ENCODE assay signal across 18 mouse cellular contexts in the genomic region with DNA sequence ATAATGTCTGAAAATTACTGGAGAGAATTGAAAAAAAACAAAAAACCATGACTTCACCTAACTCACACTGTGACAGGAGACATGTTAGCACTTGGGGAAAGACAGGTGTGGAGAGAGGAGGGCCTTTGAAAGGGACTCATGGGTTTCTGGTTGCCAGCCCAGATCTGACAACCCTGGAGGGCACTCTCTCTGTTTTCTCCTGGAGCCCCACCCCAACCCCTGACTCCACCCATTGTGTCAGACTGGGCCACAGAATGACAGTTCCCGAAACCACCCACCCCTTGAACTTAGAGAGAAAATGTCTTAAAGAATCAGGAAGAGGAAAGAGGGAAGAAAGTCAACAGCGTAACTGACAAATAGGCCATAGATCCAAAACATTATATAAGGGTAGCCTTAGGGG.
DNase-seq lines count a peak whose midpoint lies in the region; ATAC-seq and TF ChIP-seq lines count a peak whose summit lies in the region.
"Had no signal": no experiment of that assay in that cellular context is flagged by ENCODE, and none has a peak within 500 bp of the region (broad histone marks: within the 10 kb centered on the region; RNA-seq: fewer than 3 reads in every experiment).

No protein-coding gene starts in this region.

- H3K4me3 ChIP-seq in layer of hippocampus, adult 2 months: no peak overlapping the region
- no peak overlapping the region for H3K4me3 ChIP-seq in midbrain, embryonic 13.5 days (replicated peaks)
- H3K4me3 ChIP-seq: heart, embryonic 10.5 days; limb, embryonic 13.5 days; stomach, embryonic 15.5 days had no signal

- H3K4me2 ChIP-seq in midbrain, embryonic 13.5 days (replicated peaks): no peak overlapping the region
- H3K4me2 ChIP-seq: limb, embryonic 13.5 days; stomach, embryonic 15.5 days had no signal

- H3K27ac ChIP-seq in layer of hippocampus, adult 2 months: no peak overlapping the region
- H3K27ac ChIP-seq in midbrain, embryonic 13.5 days: no peak overlapping the region
- H3K27ac ChIP-seq: heart, embryonic 10.5 days; stomach, embryonic 15.5 days had no signal

- WGBS in midbrain, embryonic 13.5 days: 95% methylated on average over 2 of the region's 2 CpGs

- H3K27me3 ChIP-seq in midbrain, embryonic 13.5 days: no peaks in the 10 kb centered on the region
- H3K27me3 ChIP-seq: limb, embryonic 13.5 days; stomach, embryonic 15.5 days had no signal

- TF ChIP-seq CTCF in layer of hippocampus, adult 2 months (conservative IDR thresholded peaks at IDR 0.05): no peak

- no peaks in the 10 kb centered on the region for H3K9me3 ChIP-seq in midbrain, embryonic 13.5 days
- H3K9me3 ChIP-seq: heart, embryonic 10.5 days; limb, embryonic 13.5 days; stomach, embryonic 15.5 days had no signal

- peak; percentile 20 to 48 for DNase-seq in spleen, postnatal 36 days (ENCODE audit: low spot score in 2 of 2)
- no peak for DNase-seq in spleen, adult 18-20 months
- peak; percentile 47 for DNase-seq in c-Kit-positive CD71-negative TER-119-negative erythroid progenitor cells, embryonic 14.5 days (ENCODE audit: low read depth)
- DNase-seq in layer of hippocampus, adult 2 months (ENCODE audit: low spot score in 2 of 2): no peak
- no peak for DNase-seq in embryo, embryonic 10 days (ENCODE audit: low spot score)
- DNase-seq: cerebellum, adult 18-20 months; gastrocnemius, postnatal 10 days; heart, postnatal 4 days; kidney, adult 9 months; lung, postnatal 10 days had no signal

- peaks cover 9% of the 10 kb centered on the region for H3K4me1 ChIP-seq in midbrain, embryonic 13.5 days (replicated peaks)
- H3K4me1 ChIP-seq: stomach, embryonic 15.5 days had no signal

- no peak overlapping the region for H3K9ac ChIP-seq in midbrain, embryonic 13.5 days (replicated peaks)
- H3K9ac ChIP-seq: limb, embryonic 13.5 days; stomach, embryonic 15.5 days had no signal

- ATAC-seq in hematopoietic stem cell, adult 5-6 weeks (replicated peaks in 1 of 2; ENCODE audit: insufficient read depth in 1 of 2, low FRiP score in 2 of 2, low TSS enrichment in 1 of 2, low read depth in 1 of 2, poor library complexity in 2 of 2, severe bottlenecking in 2 of 2): peak; percentile 90 to 92
- ATAC-seq in megakaryocyte-erythroid progenitor cell, adult 5-6 weeks (replicated peaks; ENCODE audit: low FRiP score, low TSS enrichment, poor library complexity, severe bottlenecking): 0 out of 2 replicates have a peak, but pooled peaks have one; percentile 73
- no peak for ATAC-seq in midbrain, embryonic 13.5 days
- ATAC-seq: inflammation-experienced regulatory T-cells, adult 6 months; Patski had no signal

- no peaks in the 10 kb centered on the region for H3K36me3 ChIP-seq in midbrain, embryonic 13.5 days
- H3K36me3 ChIP-seq: heart, embryonic 10.5 days; limb, embryonic 13.5 days; stomach, embryonic 15.5 days had no signal

Comparison
In these comparisons a context has a peak if more than half of its experiments do, and no peak if none do; other contexts are left out.
1. DNase-seq: peak in spleen, postnatal 36 days (2 of 2) and c-Kit-positive CD71-negative TER-119-negative erythroid progenitor cells, embryonic 14.5 days (single experiment); none in spleen, adult 18-20 months (0 of 2), layer of hippocampus, adult 2 months (0 of 2) and embryo, embryonic 10 days (single experiment).